Mouse (Mus musculus) kidney, embryonic 16.5 days (tissue): ENCODE results near the gene Frs3. TPM values are rescaled to one million over a fixed set of nuclear protein-coding genes. Genes with fewer than 3 reads are reported as not detected.

Experiments used
- ATAC-seq: fragments of 200-750 bp; cut with Nextera tagmentation; 2 replicates; pipeline ENCODE4 v1.8.0; 2017; ENCODE audit warnings: moderate TSS enrichment; ENCODE audit not compliant: low FRiP score, low TSS enrichment
- H3K27ac ChIP-seq: fragments of 300-500 bp; sonication (generic); 2 replicates; pipeline ENCODE4 v1.5.1; 2014; ENCODE audit warnings: low read length
- H3K27me3 ChIP-seq: fragments of 300-500 bp; sonication (generic); 2 replicates; pipeline ENCODE4 v1.6.1; 2014; ENCODE audit warnings: low read length, control low read depth, mixed read lengths; ENCODE audit not compliant: insufficient read depth
- H3K36me3 ChIP-seq: fragments of 300-500 bp; sonication (generic); 2 replicates; pipeline ENCODE4 v1.6.1; 2014; ENCODE audit warnings: low read length, control low read depth, mixed read lengths; ENCODE audit not compliant: insufficient read depth
- H3K4me1 ChIP-seq: fragments of 300-500 bp; sonication (generic); 2 replicates; pipeline ENCODE4 v1.6.1; 2014; ENCODE audit warnings: low read length, control low read depth, mixed read lengths; ENCODE audit not compliant: insufficient read depth
- H3K4me2 ChIP-seq: fragments of 300-500 bp; sonication (generic); replicated peaks from 2 replicates; pipeline ENCODE4 v1.6.1; 2014; ENCODE audit warnings: low read depth, low read length
- H3K4me3 ChIP-seq: fragments of 300-500 bp; sonication (generic); 2 replicates; pipeline ENCODE4 v1.5.1; 2014; ENCODE audit warnings: mild to moderate bottlenecking, low read length
- H3K9ac ChIP-seq: fragments of 300-500 bp; sonication (generic); replicated peaks from 2 replicates; pipeline ENCODE4 v1.6.1; 2014; ENCODE audit warnings: low read length
- H3K9me3 ChIP-seq: fragments of 300-500 bp; sonication (generic); 2 replicates; pipeline ENCODE4 v1.6.1; 2016; ENCODE audit warnings: low read length, control low read depth
- WGBS: fragments of 180-500 bp; shearing (Covaris S2); extraction: QIAGEN DNeasy Blood & Tissue Kit; methylation state at CpG from one replicate; pipeline ENCODE4 v1.1.7; 2014; 5-methylcytosine and 5-hydroxymethylcytosine counted together
- polyA plus RNA-seq: library from polyadenylated mRNA; unstranded; fragments of >200 nt; fragmentation: Nextera tagmentation; extraction: Ambion mirVana; gene quantifications from 2 replicates; pipeline ENCODE4 v1.2.1, GENCODE M21; 2015

The Frs3 gene
- polyA plus RNA-seq, 1 experiment from 2014 or later, result 6.6 TPM

DNA sequence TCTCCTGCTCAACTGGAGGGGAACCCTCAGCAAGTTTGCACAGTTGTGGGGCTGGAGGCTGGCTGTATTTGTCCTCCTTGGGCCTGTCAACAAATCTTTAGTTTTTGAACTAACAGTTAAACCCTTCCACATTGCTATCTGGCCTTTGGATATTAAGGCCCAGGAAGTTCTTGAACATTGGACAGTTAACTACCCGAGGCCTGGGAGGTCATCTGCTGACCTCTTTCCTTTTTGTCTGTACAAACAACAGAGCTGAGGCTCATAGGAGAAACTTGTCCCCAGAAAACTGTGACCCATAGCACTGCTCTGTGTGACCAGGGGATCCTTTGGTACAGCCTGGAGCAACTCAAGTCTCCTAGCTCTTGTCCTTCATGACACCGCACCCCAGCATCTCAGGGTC lies 10.2 kb downstream of the Frs3 start:
- no peak overlapping the region for H3K9ac ChIP-seq
- no peaks in the 10 kb centered on the region for H3K9me3 ChIP-seq
- H3K4me1 ChIP-seq, result peaks cover 14% of the 10 kb centered on the region
- no peak overlapping the region for H3K4me2 ChIP-seq
- H3K4me3 ChIP-seq, result no peak overlapping the region
- no peak for ATAC-seq
- H3K27ac ChIP-seq, result no peak overlapping the region
- 70% methylated on average over 2 of the region's 2 CpGs for WGBS
- H3K27me3 ChIP-seq, result peaks cover 4% of the 10 kb centered on the region; the same call in 1 of the 2 replicates
- peaks cover 19% of the 10 kb centered on the region for H3K36me3 ChIP-seq

DNA sequence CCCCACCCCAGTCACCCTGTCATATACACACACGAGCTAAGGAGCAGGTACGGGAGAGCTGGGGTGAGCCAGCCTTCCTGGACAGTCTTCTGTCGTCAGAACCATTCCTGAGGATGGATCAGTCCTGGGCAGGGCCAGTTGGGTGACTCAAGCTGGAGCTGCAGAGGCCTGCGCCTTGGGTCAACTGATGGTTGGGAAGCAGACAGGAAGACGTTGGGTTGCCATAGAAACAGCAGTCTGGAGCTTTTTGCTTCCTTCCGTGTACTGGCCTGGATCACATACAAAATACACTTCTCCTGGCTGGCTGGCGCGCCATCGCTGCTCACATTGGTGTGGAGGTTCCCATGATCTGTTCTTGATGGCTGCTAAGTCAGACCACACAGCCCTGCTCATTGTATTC lies 13.0 kb downstream of the Frs3 start:
- no peak for ATAC-seq
- no peak overlapping the region for H3K4me3 ChIP-seq
- H3K9me3 ChIP-seq, result no peaks in the 10 kb centered on the region
- 74% methylated on average over 9 of the region's 9 CpGs for WGBS
- H3K36me3 ChIP-seq, result peaks cover 19% of the 10 kb centered on the region
- no peak overlapping the region for H3K27ac ChIP-seq
- H3K4me1 ChIP-seq, result peaks cover 5% of the 10 kb centered on the region; the same call in 1 of the 2 replicates
- H3K4me2 ChIP-seq, result no peak overlapping the region
- no peak overlapping the region for H3K9ac ChIP-seq
- peaks cover 4% of the 10 kb centered on the region; the same call in 1 of the 2 replicates for H3K27me3 ChIP-seq

DNA sequence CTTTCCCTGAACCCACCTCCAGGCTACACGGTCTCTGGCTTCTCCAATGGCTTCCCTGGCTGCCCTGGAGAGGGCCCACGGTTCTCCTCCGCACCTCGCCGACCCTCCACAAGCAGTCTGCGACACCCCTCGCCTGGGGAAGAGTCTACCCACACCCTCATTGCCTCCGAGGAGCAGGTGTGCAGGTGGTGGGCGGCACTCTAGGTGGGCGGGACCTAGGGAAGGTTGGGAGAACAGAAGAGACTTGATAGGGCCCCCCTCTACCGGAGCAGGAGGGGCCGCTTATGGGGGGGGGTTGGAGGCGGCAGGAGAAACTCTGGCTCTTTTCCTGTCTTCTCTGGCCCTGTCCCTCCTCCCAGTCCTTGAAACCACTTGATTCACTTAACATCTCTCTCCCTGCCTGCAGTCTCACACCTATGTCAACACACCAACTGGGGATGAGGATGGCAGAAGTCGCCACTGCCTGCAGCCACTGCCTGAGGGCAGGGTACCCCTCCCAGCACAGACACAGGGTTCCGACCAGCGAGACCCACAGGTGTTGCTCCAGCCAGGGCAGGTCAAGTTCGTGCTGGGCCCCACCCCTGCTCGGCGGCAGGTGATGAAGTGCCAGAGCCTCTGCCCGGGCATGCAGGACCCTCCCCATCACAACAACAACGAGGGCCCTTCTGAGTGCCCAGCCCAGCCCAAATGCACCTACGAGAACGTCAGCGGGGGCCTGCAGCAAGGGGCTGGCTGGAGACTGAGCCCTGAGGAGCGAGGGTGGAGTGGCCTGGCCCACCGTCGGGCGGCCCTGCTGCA lies 13.9 kb downstream of the Frs3 start:
- Histone ChIP-seq H3K9me3 (no peaks in the 10 kb centered on the region), H3K27ac (no peak overlapping the region), H3K4me1 (peaks cover 5% of the 10 kb centered on the region; the same call in 1 of the 2 replicates), H3K4me2 (no peak overlapping the region), H3K27me3 (peaks cover 4% of the 10 kb centered on the region; the same call in 1 of the 2 replicates), H3K9ac (no peak overlapping the region), H3K4me3 (no peak overlapping the region), H3K36me3 (peaks cover 19% of the 10 kb centered on the region)
- no peak for ATAC-seq
- WGBS, result 37% methylated on average over 28 of the region's 28 CpGs

DNA sequence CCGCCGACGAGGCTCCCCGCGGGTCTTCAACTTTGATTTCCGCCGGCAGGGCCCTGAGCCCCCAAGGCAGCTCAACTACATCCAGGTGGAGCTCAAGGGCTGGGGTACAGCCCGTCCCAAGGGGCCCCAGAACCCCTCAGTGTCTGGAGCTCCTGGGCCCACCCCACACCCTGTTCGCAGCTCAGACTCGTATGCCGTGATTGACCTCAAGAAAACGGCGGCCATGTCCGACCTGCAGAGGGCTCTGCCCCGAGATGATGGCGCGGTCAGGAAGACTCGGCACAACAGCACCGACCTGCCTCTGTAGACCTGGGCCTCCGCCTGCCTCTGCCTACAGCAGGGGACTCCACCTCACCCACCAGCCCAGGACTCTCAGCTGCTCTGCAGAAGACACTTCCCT lies 14.7 kb downstream of the Frs3 start:
- Histone ChIP-seq H3K27me3 (peaks cover 4% of the 10 kb centered on the region; the same call in 1 of the 2 replicates), H3K9me3 (no peaks in the 10 kb centered on the region), H3K4me2 (no peak overlapping the region), H3K27ac (no peak overlapping the region), H3K4me1 (peaks cover 5% of the 10 kb centered on the region; the same call in 1 of the 2 replicates), H3K4me3 (no peak overlapping the region), H3K36me3 (peaks cover 19% of the 10 kb centered on the region), H3K9ac (no peak overlapping the region)
- ATAC-seq, result no peak
- WGBS, result 37% methylated on average over 20 of the region's 20 CpGs

DNA sequence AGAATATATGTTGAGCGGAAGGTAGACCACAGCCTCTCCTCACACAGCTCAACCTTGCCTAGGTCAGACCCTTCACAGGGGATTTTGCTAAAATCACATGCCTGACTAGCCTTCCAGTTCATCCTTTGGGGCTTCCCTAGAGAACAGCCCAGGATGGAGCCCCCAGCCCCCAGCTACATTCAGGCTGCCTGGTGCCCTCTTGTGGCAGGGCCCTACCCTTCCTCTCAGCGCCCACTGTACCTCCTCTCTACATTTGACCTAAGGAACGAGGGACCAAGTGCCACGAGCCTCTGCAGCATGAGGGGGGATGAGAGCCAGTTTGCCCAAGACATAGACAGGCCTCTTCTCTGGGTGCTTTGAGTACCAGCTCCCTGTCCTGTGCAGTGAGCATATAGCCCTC lies 15.9 kb downstream of the Frs3 start:
- Histone ChIP-seq H3K36me3 (peaks cover 19% of the 10 kb centered on the region), H3K27me3 (peaks cover 4% of the 10 kb centered on the region; the same call in 1 of the 2 replicates), H3K4me1 (peaks cover 5% of the 10 kb centered on the region; the same call in 1 of the 2 replicates), H3K9me3 (no peaks in the 10 kb centered on the region), H3K4me2 (no peak overlapping the region), H3K27ac (no peak overlapping the region), H3K4me3 (no peak overlapping the region), H3K9ac (no peak overlapping the region)
- 79% methylated on average over 4 of the region's 4 CpGs for WGBS
- ATAC-seq, result no peak

DNA sequence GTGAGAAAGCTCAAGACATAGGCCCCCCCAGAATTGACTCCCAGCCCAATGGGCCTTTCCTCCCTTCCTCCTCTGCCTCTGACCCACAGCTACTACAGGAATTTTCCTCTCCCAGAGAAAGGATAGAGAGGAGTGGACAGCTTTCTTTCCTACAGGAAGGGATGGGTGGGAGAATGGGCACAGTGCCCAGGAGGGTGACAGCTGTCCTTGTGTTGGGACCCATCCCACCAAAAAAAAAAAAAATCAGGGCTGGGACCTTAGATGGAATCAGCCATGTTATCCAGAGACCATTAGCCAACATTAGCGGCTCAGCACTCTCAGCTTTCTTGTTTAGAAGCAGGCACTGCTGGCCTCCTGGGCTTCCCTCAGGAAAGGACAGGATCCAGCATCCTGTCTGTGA lies 17.4 kb downstream of the Frs3 start:
- peaks cover 5% of the 10 kb centered on the region; the same call in 1 of the 2 replicates for H3K4me1 ChIP-seq
- no peak overlapping the region for H3K4me2 ChIP-seq
- H3K27ac ChIP-seq, result no peak overlapping the region
- peaks cover 4% of the 10 kb centered on the region; the same call in 1 of the 2 replicates for H3K27me3 ChIP-seq
- WGBS, result 67% methylated on average over 1 of the region's 1 CpGs
- no peak overlapping the region for H3K4me3 ChIP-seq
- peaks cover 16% of the 10 kb centered on the region for H3K36me3 ChIP-seq
- H3K9me3 ChIP-seq, result no peaks in the 10 kb centered on the region
- ATAC-seq, result no peak
- no peak overlapping the region for H3K9ac ChIP-seq

DNA sequence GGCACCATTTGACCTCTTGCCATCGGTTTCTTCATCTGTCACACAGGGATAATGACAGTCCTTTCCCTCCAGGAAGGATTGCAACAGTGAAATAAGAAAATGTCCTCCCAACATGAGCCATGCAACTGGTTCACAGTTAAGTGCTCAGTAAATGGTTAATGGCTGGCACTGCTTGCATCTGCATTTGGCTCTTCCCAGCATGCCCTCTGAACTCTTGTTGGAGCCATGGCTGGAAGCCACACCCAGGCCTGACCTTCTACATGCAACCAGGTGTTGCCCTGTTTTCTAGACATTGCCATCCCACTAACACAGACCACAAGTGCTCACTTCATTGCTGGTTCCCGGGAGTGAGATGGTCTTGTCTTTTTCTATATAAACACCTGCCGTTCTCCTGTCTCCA lies 19.1 kb downstream of the Frs3 start:
- Histone ChIP-seq H3K9me3 (no peaks in the 10 kb centered on the region), H3K4me1 (peaks cover 3% of the 10 kb centered on the region; the same call in 1 of the 2 replicates), H3K4me3 (no peak overlapping the region), H3K4me2 (no peak overlapping the region), H3K27me3 (peaks cover 4% of the 10 kb centered on the region; the same call in 1 of the 2 replicates), H3K27ac (no peak overlapping the region), H3K36me3 (peaks cover 4% of the 10 kb centered on the region), H3K9ac (no peak overlapping the region)
- 77% methylated on average over 3 of the region's 3 CpGs for WGBS
- no peak for ATAC-seq

DNA sequence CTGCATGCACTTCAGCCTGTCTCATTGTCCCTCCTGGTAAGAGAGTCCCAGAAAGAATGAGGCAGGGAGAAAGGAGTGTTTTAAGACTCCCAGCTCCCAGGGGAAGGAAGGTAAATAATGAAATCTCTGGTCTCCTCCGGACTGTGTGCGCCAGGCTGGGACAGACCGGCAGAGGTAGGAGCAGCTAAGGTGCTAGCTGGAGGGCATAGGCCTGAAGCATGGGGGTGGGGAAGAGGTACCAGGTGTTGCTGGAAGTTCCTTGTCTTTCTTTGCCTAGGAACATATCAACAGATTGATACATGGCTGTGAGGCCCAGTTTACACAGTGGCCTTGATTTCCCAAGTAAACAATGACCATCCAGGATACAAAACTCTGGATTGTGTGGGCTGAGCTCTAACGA lies 20.1 kb downstream of the Frs3 start:
- Histone ChIP-seq H3K9me3 (no peaks in the 10 kb centered on the region), H3K27me3 (no peaks in the 10 kb centered on the region; the same call in 1 of the 2 replicates), H3K4me1 (no peaks in the 10 kb centered on the region), H3K36me3 (no peaks in the 10 kb centered on the region), H3K4me2 (no peak overlapping the region), H3K4me3 (no peak overlapping the region), H3K27ac (no peak overlapping the region), H3K9ac (no peak overlapping the region)
- ATAC-seq, result no peak
- 51% methylated on average over 4 of the region's 4 CpGs for WGBS

DNA sequence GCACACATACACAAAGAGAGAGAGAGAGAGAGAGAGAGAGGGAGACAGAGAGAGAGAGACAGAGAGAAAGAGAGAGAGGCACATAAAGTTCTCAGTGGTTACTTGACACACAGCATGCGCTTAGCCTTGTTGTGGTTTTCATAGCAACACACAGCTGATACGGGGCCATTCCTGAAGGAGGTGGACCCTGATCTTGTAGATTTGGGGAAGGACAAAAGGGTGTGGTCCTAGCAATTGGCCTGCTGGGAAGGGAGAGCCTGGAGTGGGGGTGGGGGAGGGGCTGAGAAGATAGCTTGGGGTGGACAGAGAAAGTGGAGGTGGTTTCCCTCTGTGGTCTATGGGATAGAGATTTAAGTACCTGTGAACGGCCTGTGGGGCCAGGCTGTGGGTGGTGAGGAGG lies 21.2 kb downstream of the Frs3 start:
- Histone ChIP-seq H3K9ac (no peak overlapping the region), H3K9me3 (no peaks in the 10 kb centered on the region), H3K27me3 (no peaks in the 10 kb centered on the region), H3K27ac (no peak overlapping the region), H3K4me2 (no peak overlapping the region), H3K4me1 (no peaks in the 10 kb centered on the region), H3K36me3 (no peaks in the 10 kb centered on the region), H3K4me3 (no peak overlapping the region)
- 73% methylated on average over 3 of the region's 3 CpGs for WGBS
- no peak for ATAC-seq

DNA sequence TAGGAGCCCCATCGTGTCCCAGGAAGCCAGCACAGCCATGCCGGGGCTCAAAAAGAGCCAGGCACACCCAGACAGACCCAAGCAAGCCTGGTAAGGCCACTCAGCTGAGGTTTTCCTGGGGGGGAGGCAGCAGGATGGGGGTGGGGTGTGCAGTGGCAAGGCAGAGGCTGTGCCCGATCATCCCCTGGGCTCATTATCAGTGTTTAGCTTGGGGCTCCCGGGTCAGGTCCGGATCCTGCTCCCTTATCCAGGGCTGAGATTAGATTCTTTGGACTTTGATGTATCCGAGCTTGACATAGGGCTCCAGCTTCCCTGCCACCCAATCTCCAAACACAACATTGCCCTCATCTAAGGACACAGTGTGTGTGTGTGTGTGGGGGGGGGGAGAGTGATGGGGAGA lies 23.1 kb downstream of the Frs3 start:
- Histone ChIP-seq H3K4me1 (no peaks in the 10 kb centered on the region), H3K27me3 (no peaks in the 10 kb centered on the region), H3K4me3 (no peak overlapping the region), H3K9me3 (no peaks in the 10 kb centered on the region), H3K36me3 (no peaks in the 10 kb centered on the region), H3K4me2 (no peak overlapping the region), H3K27ac (no peak overlapping the region), H3K9ac (no peak overlapping the region)
- WGBS, result 72% methylated on average over 6 of the region's 6 CpGs
- no peak for ATAC-seq
